Mouse (Mus musculus) midbrain, embryonic 16.5 days (tissue): ENCODE results near the gene Ltbp2. TPM values are rescaled to one million over a fixed set of nuclear protein-coding genes. Genes with fewer than 3 reads are reported as not detected.
A peak's percentile ranks its signal among the peaks of the same experiment; 100 is the strongest.

ENCODE experiments used
- ATAC-seq: fragments of 200-750 bp; cut with Nextera tagmentation; 2 replicates; pipeline ENCODE4 v1.8.0; 2017; ENCODE audit warnings: moderate TSS enrichment
- H3K27ac ChIP-seq: fragments of 300-500 bp; sonication (generic); 2 replicates; pipeline ENCODE4 v1.5.1; 2014; ENCODE audit warnings: mild to moderate bottlenecking, low read length, mixed read lengths
- H3K27me3 ChIP-seq: fragments of 300-500 bp; sonication (generic); 2 replicates; pipeline ENCODE4 v1.6.1; 2014; ENCODE audit warnings: low read depth, low read length, mixed read lengths; ENCODE audit not compliant: control insufficient read depth, insufficient read depth
- H3K36me3 ChIP-seq: fragments of 300-500 bp; sonication (generic); 2 replicates; pipeline ENCODE4 v1.6.1; 2014; ENCODE audit warnings: mild to moderate bottlenecking, low read length, moderate library complexity, mixed read lengths; ENCODE audit not compliant: control insufficient read depth, insufficient read depth
- H3K4me1 ChIP-seq: fragments of 300-500 bp; sonication (generic); 2 replicates; pipeline ENCODE4 v1.6.1; 2014; ENCODE audit warnings: mild to moderate bottlenecking, low read length, mixed read lengths; ENCODE audit not compliant: control insufficient read depth, insufficient read depth
- H3K4me2 ChIP-seq: fragments of 300-500 bp; sonication (generic); 2 replicates; pipeline ENCODE4 v1.6.1; 2014; ENCODE audit warnings: mild to moderate bottlenecking, low read length, mixed read lengths
- H3K4me3 ChIP-seq: fragments of 300-500 bp; sonication (generic); 2 replicates; pipeline ENCODE4 v1.5.1; 2014; ENCODE audit warnings: low read depth, mild to moderate bottlenecking, low read length, moderate library complexity, mixed read lengths
- H3K9ac ChIP-seq: fragments of 300-500 bp; sonication (generic); 2 replicates; pipeline ENCODE4 v1.6.1; 2014; ENCODE audit warnings: low read depth, low read length, mixed read lengths
- H3K9me3 ChIP-seq: fragments of 300-500 bp; sonication (generic); replicated peaks from 2 replicates; pipeline ENCODE4 v1.6.1; 2014; ENCODE audit warnings: mild to moderate bottlenecking, low read length, mixed read lengths; ENCODE audit not compliant: control insufficient read depth, poor library complexity, severe bottlenecking
- WGBS: fragments of 180-500 bp; shearing (Covaris S2); extraction: QIAGEN DNeasy Blood & Tissue Kit; methylation state at CpG from one replicate; pipeline ENCODE4 v1.1.7; 2014; 5-methylcytosine and 5-hydroxymethylcytosine counted together
- polyA plus RNA-seq: library from polyadenylated mRNA; unstranded; fragments of >200 nt; fragmentation: Nextera tagmentation; extraction: Ambion mirVana; gene quantifications from 2 replicates; pipeline ENCODE4 v1.2.1, GENCODE M21; 2015

Ltbp2 gene
- polyA plus RNA-seq, 1 experiment from 2014 or later: 0.11 TPM

GRCm38 (mm10) chr12:84752131-84752977 lies 124.0 kb downstream of the Ltbp2 start:
- Histone ChIP-seq H3K4me2 (peak overlapping the region; percentile 22), H3K27ac (peak overlapping the region; percentile 83), H3K9ac (peak overlapping the region; percentile 27; the same call in 1 of the 2 replicates), H3K36me3 (peaks cover 4% of the 10 kb centered on the region; the same call in 1 of the 2 replicates), H3K4me1 (peaks cover 23% of the 10 kb centered on the region), H3K27me3 (no peaks in the 10 kb centered on the region), H3K4me3 (no peak overlapping the region), H3K9me3 (no peaks in the 10 kb centered on the region)
- ATAC-seq: peak; percentile 79
- WGBS: 11% methylated on average over 14 of the region's 14 CpGs

GRCm38 (mm10) chr12:84750661-84751060 lies 125.7 kb downstream of the Ltbp2 start:
- H3K9me3 ChIP-seq: no peaks in the 10 kb centered on the region
- 85% methylated on average over 14 of the region's 14 CpGs for WGBS
- no peaks in the 10 kb centered on the region for H3K27me3 ChIP-seq
- no peak for ATAC-seq
- no peak overlapping the region for H3K4me3 ChIP-seq
- no peak overlapping the region for H3K4me2 ChIP-seq
- H3K9ac ChIP-seq: no peak overlapping the region
- H3K36me3 ChIP-seq: no peaks in the 10 kb centered on the region
- peaks cover 23% of the 10 kb centered on the region for H3K4me1 ChIP-seq
- H3K27ac ChIP-seq: no peak overlapping the region

- no peaks in the 10 kb centered on the region for H3K36me3 ChIP-seq
- 85% methylated on average over 3 of the region's 3 CpGs for WGBS
- H3K4me1 ChIP-seq: peaks cover 16% of the 10 kb centered on the region
- ATAC-seq: no peak
- no peak overlapping the region for H3K4me2 ChIP-seq
- no peak overlapping the region for H3K9ac ChIP-seq
- no peak overlapping the region for H3K4me3 ChIP-seq
- H3K27me3 ChIP-seq: no peaks in the 10 kb centered on the region
- no peaks in the 10 kb centered on the region for H3K9me3 ChIP-seq
- no peak overlapping the region for H3K27ac ChIP-seq
Measured at GRCm38 (mm10) chr12:84748134-84748533, 128.2 kb downstream of the Ltbp2 start.

- WGBS: 63% methylated on average over 4 of the region's 4 CpGs
- Histone ChIP-seq H3K9me3 (no peaks in the 10 kb centered on the region), H3K4me2 (no peak overlapping the region), H3K36me3 (no peaks in the 10 kb centered on the region), H3K27me3 (no peaks in the 10 kb centered on the region), H3K4me3 (no peak overlapping the region), H3K27ac (no peak overlapping the region), H3K4me1 (no peaks in the 10 kb centered on the region; the same call in 1 of the 2 replicates), H3K9ac (no peak overlapping the region)
- ATAC-seq: no peak
Measured at GRCm38 (mm10) chr12:84745700-84746099, 130.6 kb downstream of the Ltbp2 start.

- Histone ChIP-seq H3K4me1 (no peaks in the 10 kb centered on the region; the same call in 1 of the 2 replicates), H3K9me3 (no peaks in the 10 kb centered on the region), H3K36me3 (no peaks in the 10 kb centered on the region), H3K27ac (no peak overlapping the region), H3K4me3 (no peak overlapping the region), H3K4me2 (no peak overlapping the region), H3K9ac (no peak overlapping the region), H3K27me3 (no peaks in the 10 kb centered on the region)
- no peak for ATAC-seq
- 93% methylated on average over 10 of the region's 10 CpGs for WGBS
Measured at GRCm38 (mm10) chr12:84743496-84743895, 132.8 kb downstream of the Ltbp2 start.

GRCm38 (mm10) chr12:84733366-84733765 lies 143.0 kb downstream of the Ltbp2 start:
- Histone ChIP-seq H3K27me3 (no peaks in the 10 kb centered on the region), H3K9me3 (no peaks in the 10 kb centered on the region), H3K9ac (no peak overlapping the region), H3K4me3 (no peak overlapping the region), H3K4me2 (no peak overlapping the region), H3K36me3 (no peaks in the 10 kb centered on the region), H3K4me1 (no peaks in the 10 kb centered on the region), H3K27ac (no peak overlapping the region)
- ATAC-seq: no peak
- 79% methylated on average over 13 of the region's 13 CpGs for WGBS

Other genes starting within 250 kb of the Ltbp2 start
- 0.08 and 0.09 TPM in 2 replicates for gene Vrtn, start 235.5 kb downstream of the Ltbp2 start, polyA plus RNA-seq
- 7.7 and 10.9 TPM in 2 replicates for gene Syndig1l, start 177.7 kb downstream of the Ltbp2 start, polyA plus RNA-seq
- gene Npc2, start 103.4 kb downstream of the Ltbp2 start, polyA plus RNA-seq: 53.0 and 54.8 TPM in 2 replicates
- gene Isca2, start 103.3 kb downstream of the Ltbp2 start, polyA plus RNA-seq: 131 and 137 TPM in 2 replicates
- gene Fcf1, start 94.4 kb upstream of the Ltbp2 start, polyA plus RNA-seq: 75.7 and 82.0 TPM in 2 replicates
- 37.9 and 38.4 TPM in 2 replicates for gene Arel1, start 94.4 kb upstream of the Ltbp2 start, polyA plus RNA-seq
- gene Ylpm1, start 119.8 kb upstream of the Ltbp2 start, polyA plus RNA-seq: 30.3 and 32.1 TPM in 2 replicates
- gene Prox2, start 234.2 kb upstream of the Ltbp2 start, polyA plus RNA-seq: 1.2 and 1.9 TPM in 2 replicates
- 103 and 104 TPM in 2 replicates for gene Dlst, start 234.3 kb upstream of the Ltbp2 start, polyA plus RNA-seq